Mouse (Mus musculus) MN1 (cell line): ENCODE results near the gene Hexim2.

ENCODE experiments used
- DNase-seq: peaks from one replicate; pipeline ENCODE4 v3.0.0-alpha.2; 2016; ENCODE audit warnings: low spot score

The Hexim2 gene

DNA sequence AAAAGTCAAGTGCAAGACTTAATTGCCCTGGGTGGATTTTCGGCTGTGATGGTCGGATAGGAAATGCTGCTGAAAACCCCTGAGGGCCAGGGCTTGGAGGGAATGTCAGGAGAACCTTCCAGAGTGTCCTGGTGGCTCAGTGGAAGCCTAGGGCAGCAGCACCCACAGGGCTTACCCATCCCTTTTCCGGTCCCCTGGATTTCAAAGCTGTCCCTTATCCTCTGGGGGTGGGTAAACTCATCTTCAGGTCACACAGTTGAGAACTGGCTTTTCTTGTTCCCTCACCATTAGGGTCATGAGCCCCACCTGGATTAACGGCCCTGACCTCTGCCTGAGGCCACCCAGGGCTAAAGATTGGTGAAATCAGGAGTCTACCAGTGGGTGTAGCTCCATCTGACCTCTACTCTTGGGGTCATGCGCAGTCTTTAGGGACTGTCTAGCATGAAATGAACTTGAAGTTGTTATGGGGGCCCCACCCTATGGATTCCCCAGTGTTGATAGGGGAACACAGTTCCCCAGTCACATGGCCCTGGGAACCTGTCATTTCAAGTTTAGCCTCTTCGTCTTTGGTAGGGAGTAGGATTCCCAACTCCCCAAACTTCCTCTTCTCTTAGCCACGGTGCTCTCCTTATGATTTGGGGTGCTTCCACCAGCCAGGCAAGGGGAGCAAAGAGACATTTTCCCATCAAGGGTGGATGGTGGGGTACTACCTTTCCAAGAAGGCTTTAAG is 41.0 kb downstream of the Hexim2 start:
- DNase-seq, result no peak

- DNase-seq, result no peak
Observed at GRCm38 (mm10) chr11:103173771-103174344, 41.6 kb downstream of the Hexim2 start.

DNA sequence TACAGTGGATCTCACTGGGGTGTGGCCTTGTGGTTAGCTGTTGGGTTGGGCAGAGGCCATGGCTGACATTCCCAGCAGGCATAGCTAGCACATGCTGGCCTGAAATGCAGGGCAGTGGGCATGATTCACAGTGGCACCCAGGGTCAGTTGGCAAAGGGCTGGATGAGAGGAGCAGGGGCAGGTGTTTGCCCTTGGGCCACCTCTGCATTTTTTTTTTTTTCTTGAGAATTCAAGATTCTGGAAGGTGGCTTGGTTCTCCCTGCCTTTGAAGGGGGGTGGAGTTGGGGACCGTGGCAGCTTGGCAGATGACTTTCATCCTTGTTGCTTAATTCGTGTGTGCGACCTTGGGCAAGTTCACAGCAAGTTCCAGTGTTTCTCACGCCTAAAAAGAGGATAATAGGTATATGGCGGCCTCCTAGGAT is 42.2 kb downstream of the Hexim2 start:
- no peak for DNase-seq

DNA sequence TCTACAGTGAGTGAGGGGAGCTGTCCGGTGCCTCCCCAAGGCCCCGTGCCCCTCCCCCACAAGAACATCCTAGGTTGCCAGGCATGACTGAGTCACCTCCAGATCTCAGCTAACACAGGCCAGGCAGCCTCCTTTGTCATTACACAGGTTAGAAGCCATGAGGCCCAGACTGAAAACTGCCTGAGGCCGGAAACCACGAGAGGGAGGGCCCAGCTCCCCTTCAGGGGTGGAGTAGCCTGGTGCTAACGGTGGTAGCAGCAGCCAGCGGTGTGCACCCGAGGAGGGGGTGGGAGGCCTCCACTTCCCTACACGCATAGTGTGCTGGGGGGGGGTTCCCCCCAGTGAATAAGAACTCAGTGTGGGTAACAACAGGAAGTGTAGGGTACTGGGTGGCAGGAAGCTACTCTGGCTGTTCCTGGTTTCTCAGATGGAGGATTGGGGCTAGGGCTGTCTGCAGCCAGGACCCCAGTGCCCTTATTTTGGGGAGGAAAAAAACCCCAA is 42.7 kb downstream of the Hexim2 start:
- peak; percentile 54 for DNase-seq

DNA sequence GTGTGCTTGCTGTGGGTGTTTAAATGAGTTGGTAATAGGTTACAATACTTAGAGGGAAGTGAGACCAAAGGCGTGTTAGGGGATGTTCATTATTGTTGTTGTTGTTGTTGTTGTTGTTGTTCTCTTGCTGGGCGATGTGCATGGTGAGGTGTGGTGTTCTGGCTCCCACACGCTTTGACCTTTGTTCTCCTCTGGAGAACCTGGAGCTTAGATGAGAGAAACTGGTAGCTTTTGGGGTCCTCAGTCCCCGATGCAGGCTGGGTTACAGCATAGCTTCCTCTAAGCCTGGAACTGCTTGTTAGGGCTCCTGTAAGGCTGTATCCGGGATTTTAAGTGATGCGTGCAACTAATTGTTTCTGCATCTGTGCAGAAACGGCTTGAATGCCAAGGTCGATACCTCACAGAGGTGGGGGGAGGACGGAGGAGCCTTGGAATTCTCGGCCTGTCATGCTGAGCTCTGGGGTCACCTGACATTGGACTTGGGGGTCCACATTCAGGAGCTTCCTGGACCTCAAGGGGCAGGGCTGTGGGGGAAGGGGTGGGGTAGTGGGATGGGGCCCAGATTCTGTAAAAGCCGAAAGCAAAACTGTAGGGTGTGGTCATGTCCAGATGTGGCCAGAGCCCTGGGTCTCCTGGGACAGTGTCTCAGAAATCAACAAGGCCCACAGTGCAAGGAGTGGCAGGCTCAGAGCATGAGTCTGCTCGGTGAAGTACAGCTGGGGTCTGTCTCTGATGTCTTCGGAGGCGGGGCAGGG is 43.6 kb downstream of the Hexim2 start:
- DNase-seq, result peak; percentile 67

GRCm38 (mm10) chr11:103176510-103176909 is 44.3 kb downstream of the Hexim2 start:
- no peak for DNase-seq

- DNase-seq, result no peak
Observed at GRCm38 (mm10) chr11:103177216-103177615, 45.0 kb downstream of the Hexim2 start.

DNA sequence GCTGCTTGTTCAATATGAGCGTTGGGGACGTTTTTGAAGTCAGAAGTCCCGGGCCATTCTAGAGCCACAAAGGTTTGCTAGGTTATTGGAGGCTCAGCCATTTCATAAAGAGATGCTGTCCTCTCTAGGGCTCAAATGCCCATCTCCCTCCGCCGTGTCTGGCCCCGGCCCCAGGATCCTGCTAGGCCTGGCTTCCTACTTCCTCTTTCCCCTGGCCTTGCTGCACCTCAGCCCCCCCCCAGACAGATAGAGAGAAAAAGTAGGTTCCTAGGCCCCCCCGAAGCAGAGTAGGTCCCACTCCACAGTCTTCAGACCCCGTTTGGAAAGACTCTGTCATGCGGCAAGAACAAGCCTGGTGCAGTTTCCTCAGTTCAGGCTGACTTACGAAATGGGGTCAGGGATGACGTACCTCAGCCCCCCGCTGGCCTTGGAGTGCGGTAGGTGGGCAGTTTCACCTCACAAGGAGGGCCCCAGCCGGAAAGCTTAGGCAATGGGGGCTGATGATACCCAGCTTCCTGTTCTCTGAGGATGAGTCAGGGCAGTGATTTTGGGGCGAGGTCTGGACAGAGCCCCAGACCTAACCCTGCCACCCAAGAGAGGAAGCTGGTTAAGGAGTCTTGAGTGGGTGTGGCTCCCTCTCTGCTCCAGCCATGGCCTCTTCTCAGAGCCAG is 45.7 kb downstream of the Hexim2 start:
- DNase-seq, result no peak

GRCm38 (mm10) chr11:103178748-103179147 is 46.5 kb downstream of the Hexim2 start:
- no peak for DNase-seq

- no peak for DNase-seq
Observed at GRCm38 (mm10) chr11:103180426-103180825, 48.2 kb downstream of the Hexim2 start.

- DNase-seq, result no peak
Observed at GRCm38 (mm10) chr11:103181349-103181748, 49.1 kb downstream of the Hexim2 start.

DNA sequence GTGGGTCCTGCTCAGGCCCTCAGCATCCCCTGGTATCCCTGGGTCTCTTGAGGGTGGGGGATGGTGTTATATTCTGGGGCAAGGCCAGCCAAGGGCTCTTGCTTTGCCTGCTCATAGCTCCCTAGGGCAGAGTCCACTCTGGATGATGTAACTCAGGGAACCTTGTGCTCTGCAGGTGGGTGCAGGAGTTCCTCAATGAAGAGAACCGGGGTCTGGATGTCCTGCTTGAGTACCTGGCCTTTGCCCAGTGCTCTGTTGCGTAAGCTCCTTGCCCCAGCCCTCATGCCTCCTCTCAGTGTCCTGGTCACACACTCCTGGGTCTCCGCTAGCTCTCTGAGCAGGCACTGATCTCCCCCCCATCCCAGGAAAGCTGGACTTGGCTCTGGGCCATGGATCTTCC is 49.7 kb downstream of the Hexim2 start:
- no peak for DNase-seq

- DNase-seq, result peak; percentile 55
Observed at GRCm38 (mm10) chr11:103184891-103185290, 52.7 kb downstream of the Hexim2 start.
